Mouse (Mus musculus): ENCODE measurements around the gene Elmo1.

DNA sequence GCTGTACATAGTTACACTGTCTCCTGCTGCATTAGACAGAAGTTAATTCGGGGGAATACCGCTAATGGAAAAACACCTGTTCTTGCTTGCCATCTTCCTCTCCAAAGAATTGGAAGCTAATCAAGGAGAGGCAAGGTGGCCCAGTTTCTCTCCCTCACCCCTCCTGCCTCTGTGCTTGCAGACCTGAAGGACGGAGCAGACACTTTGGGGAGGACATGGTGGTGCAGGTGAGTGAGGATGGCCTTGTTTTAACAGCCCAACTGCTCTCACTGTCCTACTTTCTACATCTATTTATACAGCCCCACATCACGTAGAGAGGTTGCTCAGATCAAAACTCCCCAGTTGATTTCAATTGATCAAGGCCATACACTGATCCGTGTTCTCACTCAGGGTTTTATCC lies 529.5 kb downstream of the Elmo1 start:
- TF ChIP-seq GATA1 (IDR thresholded peaks at IDR 0.05; ENCODE audit: borderline replicate concordance, low read length) (no peak), CTCF (IDR thresholded peaks at IDR 0.05; ENCODE audit: low read depth, low read length) (no peak), TAL1 (conservative IDR thresholded peaks at IDR 0.05; ENCODE audit: low read depth, low read length) (no peak), POLR2AphosphoS5 (IDR thresholded peaks at IDR 0.05; ENCODE audit: insufficient replicate concordance, low read depth, low read length) (no peak), GATA2 (IDR thresholded peaks at IDR 0.05; ENCODE audit: borderline replicate concordance, low read depth, low read length) (no peak)
